Mouse (Mus musculus) erythroblast, embryonic 14.5 days (primary cell): Measurements from ENCODE around the gene Tfip11.

Experiments
- GATA1 ChIP-seq: IDR thresholded peaks from 2 replicates; pipeline ENCODE4 v1.6.1; 2012; ENCODE audit warnings: low read length, inconsistent platforms, mixed read lengths
- TAL1 ChIP-seq: IDR thresholded peaks from 3 replicates; pipeline ENCODE4 v1.6.1; 2012; ENCODE audit warnings: low read length, inconsistent platforms, mixed read lengths

DNA sequence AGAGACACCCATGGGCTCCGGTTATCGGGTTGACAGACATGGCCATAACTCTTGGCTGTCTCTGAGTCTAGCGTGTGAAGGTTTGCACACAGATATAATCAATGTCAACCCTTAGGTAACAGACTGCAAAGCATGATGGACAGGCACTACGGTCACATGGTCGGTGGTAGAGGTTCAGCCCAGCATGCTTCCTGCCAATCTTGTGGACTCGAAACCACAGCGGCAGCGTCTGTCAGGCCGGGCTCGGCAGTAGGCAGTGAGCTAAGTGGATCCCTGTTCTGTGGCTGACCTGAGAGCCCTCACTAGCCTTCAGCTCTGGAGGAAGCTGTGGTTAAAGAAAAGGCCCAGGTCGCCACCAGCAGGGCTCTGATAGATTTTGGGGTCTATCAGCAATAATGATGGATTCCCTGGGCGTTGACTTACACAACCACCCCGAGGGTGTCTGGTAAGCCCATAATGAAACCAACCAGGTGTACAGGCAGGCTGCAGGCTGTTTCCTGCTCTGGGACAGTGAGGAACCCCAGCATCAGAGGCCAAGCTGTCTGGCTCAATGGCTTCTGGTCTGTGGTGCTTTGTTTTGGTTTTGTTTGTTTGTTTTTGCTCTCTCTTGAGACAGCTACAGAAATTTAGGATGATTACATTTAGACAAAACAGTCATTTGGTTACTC lies 58.8 kb downstream of the Tfip11 start:
- TF ChIP-seq GATA1: no peak
- no peak for TF ChIP-seq TAL1
